Comparison of ENCODE assay signal across 8 mouse cellular contexts in the genomic region with DNA sequence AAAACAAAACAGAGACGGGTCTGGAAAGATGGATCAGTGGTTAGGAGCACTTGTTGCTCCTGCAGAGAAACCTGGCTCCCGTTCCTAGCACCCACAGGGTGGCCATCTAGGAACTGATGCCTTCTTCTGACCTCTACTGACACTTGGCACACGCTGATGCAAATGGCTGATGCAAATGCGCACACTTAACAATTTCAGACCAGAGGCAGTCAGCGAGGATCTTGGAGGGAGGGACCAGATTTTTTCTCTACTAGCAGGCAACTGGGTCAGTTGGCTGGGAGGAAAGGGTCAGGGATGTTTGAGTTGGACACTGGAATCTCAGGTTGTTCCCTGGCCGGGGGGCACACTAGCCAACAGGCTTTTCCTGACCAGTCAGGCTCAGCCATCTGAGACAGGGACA. TPM values are rescaled to one million over a fixed set of nuclear protein-coding genes. Genes with fewer than 3 reads are reported as not detected.
A peak's percentile ranks its signal among the peaks of the same experiment; 100 is the strongest.
DNase-seq lines count a peak whose midpoint lies in the region; ATAC-seq and TF ChIP-seq lines count a peak whose summit lies in the region.

A gene (plus strand): TSS at position 240 of the 400 bp plus-strand sequence.

- DNase-seq in layer of hippocampus, adult 2 months (ENCODE audit: low spot score in 2 of 2), result no peak
- DNase-seq in layer of hippocampus, adult 9-10 months (ENCODE audit: low spot score), result no peak
- DNase-seq in adrenal gland, postnatal 14 days, result no peak
- DNase-seq in gastrocnemius, postnatal 10 days, result no peak
- no peak for DNase-seq in hindbrain, postnatal 0 days (ENCODE audit: low spot score)
- no peak for DNase-seq in spleen, adult 12 weeks (ENCODE audit: low spot score)
- DNase-seq in right cerebral cortex, postnatal 14 days, result no peak

- 29% methylated on average over 6 of the region's 6 CpGs for WGBS in hindbrain, postnatal 0 days

- peak within 1 kb of the TSS; percentile 58 for H3K27ac ChIP-seq in layer of hippocampus, adult 2 months
- 0 out of 2 replicates have a peak within 1 kb of the TSS, but pooled peaks have one; percentile 3 for H3K27ac ChIP-seq in hindbrain, postnatal 0 days

- H3K36me3 ChIP-seq in hindbrain, postnatal 0 days (ENCODE audit: insufficient read depth, low read length), result no peaks in the 10 kb centered on the region

- no peak for ATAC-seq in hindbrain, postnatal 0 days
- no peak for ATAC-seq in megakaryocyte-erythroid progenitor cell, adult 5-6 weeks (replicated peaks; ENCODE audit: low FRiP score, low TSS enrichment, poor library complexity, severe bottlenecking)

- H3K9ac ChIP-seq in hindbrain, postnatal 0 days (replicated peaks; ENCODE audit: low read length), result peak within 1 kb of the TSS; percentile 58

- H3K27me3 ChIP-seq in hindbrain, postnatal 0 days (ENCODE audit: insufficient read depth, low read length), result no peaks in the 10 kb centered on the region

- H3K4me1 ChIP-seq in hindbrain, postnatal 0 days (ENCODE audit: insufficient read depth, low read length), result peaks cover 14% of the 10 kb centered on the region

- peak within 1 kb of the TSS; percentile 87 for H3K4me2 ChIP-seq in hindbrain, postnatal 0 days (ENCODE audit: low read depth, low read length)

- peak within 1 kb of the TSS; percentile 64 for H3K4me3 ChIP-seq in layer of hippocampus, adult 2 months
- H3K4me3 ChIP-seq in hindbrain, postnatal 0 days (ENCODE audit: low read length), result peak within 1 kb of the TSS; percentile 43

- TF ChIP-seq CTCF in layer of hippocampus, adult 2 months (conservative IDR thresholded peaks at IDR 0.05), result no peak
- no peak for TF ChIP-seq CTCF in hindbrain, postnatal 0 days (IDR thresholded peaks at IDR 0.05; ENCODE audit: low read depth)

- no peaks in the 10 kb centered on the region for H3K9me3 ChIP-seq in hindbrain, postnatal 0 days (ENCODE audit: low read length)

RNA-seq across cellular contexts. Expression of the gene that starts here (rescaled TPM):
- 100 to 1,000 TPM; 328 to 340 TPM for total RNA-seq in layer of hippocampus, adult 2 months (2021)
- total RNA-seq in adrenal gland, postnatal 14 days (2021), result 1,334 and 1,341 TPM in 2 replicates
- total RNA-seq in gastrocnemius, postnatal 10 days (2021), result 100 to 1,000 TPM; 592 to 715 TPM
- total RNA-seq in hindbrain, postnatal 0 days (2014; rRNA removed), result 327 and 332 TPM in 2 replicates
- polyA plus RNA-seq in hindbrain, postnatal 0 days (2015; fragmentation: Nextera tagmentation; extraction: Ambion mirVana), result 304 and 312 TPM in 2 replicates
- 177 and 314 TPM in 2 replicates for total RNA-seq in megakaryocyte-erythroid progenitor cell, adult 5-6 weeks (2014; fragmentation: Nextera tagmentation)
- total RNA-seq in megakaryocyte-erythroid progenitor cell, adult 5-6 weeks (2017), result 74.0 and 119 TPM in 2 replicates
